Mouse (Mus musculus): ENCODE data around the gene Tspan6. TPM values are rescaled to one million over a fixed set of nuclear protein-coding genes. Genes with fewer than 3 reads are reported as not detected.

Tspan6 gene
- polyA plus RNA-seq (2016; fragmentation: Nextera tagmentation; extraction: Ambion mirVana) = 197 and 209 TPM in 2 replicates

DNA sequence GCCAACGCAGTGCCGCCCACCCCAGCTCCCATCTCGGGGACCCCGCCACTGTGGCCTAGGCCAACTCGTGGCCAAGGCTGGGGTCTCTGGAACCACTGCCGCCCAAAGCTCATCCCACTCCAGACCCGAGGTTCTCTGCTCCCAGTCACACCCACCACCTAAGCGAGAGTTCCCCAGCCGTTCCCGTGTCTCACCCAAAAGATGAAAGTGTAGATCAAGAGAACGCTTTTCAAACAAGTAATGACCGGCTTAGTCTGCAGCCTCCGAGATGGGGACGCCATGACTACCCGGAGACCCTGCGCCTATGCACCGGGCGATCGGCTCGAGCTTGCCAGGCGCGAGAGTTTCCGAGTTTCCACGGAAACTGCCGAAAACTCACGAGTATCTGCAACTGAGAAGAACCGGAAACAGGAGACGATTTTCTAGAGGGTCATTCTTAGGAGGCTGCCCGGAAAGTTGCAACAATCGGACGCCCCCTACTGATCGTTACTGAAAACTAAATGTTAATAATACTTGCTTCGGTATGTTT lies at the start of gene Tspan6:
Gene Tspan6, minus strand, starts transcription at position 416 of the 529 bp plus-strand sequence.
- Histone ChIP-seq H3K27ac (peak within 1 kb of the TSS; percentile 91), H3K9me3 (no peaks in the 10 kb centered on the region), H3K4me1 (replicated peaks) (peaks cover 4% of the 10 kb centered on the region; the same call in 1 of the 2 replicates), H3K27me3 (ENCODE audit: insufficient read depth, poor library complexity, severe bottlenecking) (peaks cover 4% of the 10 kb centered on the region; the same call in 1 of the 2 replicates), H3K36me3 (peaks cover 25% of the 10 kb centered on the region), H3K4me3 (peak within 1 kb of the TSS; percentile 65)
- 27% methylated on average over 33 of the region's 33 CpGs for WGBS
- DNase-seq (ENCODE audit: low spot score) = peak; percentile 86

DNA sequence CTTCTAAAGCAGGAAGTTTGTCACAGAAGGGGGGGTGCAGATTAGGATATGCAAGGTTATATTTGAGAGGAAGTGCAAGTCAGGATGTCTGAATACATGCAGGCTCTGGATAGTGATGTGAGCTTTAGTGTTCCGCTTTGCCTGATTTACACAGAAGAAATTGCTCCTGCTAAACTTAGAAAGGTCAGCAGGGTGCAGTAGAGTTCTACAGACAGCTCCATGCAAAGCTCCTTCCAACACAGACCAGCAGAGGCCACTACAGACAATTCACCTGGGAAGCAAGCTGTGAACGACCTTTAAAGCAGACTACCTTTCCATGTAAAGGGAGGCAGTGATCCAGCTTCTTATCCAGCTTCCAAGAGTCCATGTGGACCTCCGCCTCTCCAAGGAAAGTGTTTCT lies 49.2 kb upstream of the Tspan6 start:
- DNase-seq (ENCODE audit: low spot score) = peak; percentile 24
- H3K27ac ChIP-seq = no peak overlapping the region

DNA sequence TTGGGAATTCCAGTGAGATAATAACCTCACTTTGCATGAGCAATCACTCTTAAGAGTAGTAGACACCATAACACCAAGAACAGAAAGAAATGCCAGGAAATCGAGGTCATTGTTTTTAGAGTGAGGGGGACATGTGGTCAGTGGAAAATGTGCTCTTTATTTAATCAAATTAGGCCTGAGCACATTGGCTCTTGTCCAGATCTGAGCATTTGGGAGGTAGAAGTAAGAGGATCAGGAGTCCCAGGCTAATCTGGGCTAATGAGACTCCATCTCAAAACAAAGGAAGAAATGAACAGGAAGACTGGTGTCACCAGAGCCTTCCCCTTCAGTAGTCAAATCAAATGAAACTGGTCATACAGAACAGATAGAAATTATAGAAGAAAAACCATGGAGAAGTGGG lies 41.3 kb upstream of the Tspan6 start:
- no peak for DNase-seq (ENCODE audit: low spot score)
- 76% methylated on average over 1 of the region's 1 CpGs for WGBS
- H3K9me3 ChIP-seq = no peaks in the 10 kb centered on the region
- no peak overlapping the region for H3K27ac ChIP-seq
- H3K36me3 ChIP-seq = no peaks in the 10 kb centered on the region
- peaks cover 22% of the 10 kb centered on the region for H3K27me3 ChIP-seq (ENCODE audit: insufficient read depth, poor library complexity, severe bottlenecking)
- H3K4me1 ChIP-seq (replicated peaks) = no peaks in the 10 kb centered on the region
- no peak overlapping the region for H3K4me3 ChIP-seq

More for the DNA sequence above, 49.2 kb upstream of the Tspan6 start:
- Histone ChIP-seq H3K36me3 (no peaks in the 10 kb centered on the region), H3K4me1 (replicated peaks) (no peaks in the 10 kb centered on the region), H3K4me3 (no peak overlapping the region), H3K9me3 (no peaks in the 10 kb centered on the region), H3K27me3 (ENCODE audit: insufficient read depth, poor library complexity, severe bottlenecking) (peaks cover 19% of the 10 kb centered on the region)
- WGBS = 37% methylated on average over 3 of the region's 3 CpGs

DNA sequence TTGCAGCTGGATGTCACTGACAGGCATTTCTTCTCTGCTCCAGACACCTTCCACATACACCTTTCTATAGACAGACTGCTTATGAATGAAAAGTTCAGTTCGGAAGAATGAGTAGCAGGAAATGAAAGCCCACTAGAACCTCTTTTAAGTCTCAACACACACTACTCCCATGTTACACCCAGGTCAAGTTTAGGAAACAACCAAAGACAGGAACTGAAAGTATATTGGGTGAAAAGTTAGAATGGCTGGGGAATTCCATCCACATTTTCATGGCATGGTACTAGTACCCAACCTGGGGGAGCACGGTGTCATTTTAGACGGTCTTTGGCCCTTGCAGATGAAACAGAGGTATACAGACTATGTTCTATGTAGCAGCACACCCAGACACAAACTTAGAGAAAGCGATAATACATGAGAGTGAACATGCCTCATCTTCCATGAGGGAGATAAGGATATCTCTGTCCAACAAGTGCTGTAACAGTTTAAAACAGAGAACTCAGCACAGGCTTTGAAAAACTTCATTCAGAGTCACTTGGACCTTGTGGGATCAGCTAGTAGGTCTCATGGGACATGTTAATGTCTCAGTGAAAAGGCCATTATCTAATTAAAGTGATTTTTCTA lies 38.5 kb upstream of the Tspan6 start:
- H3K27ac ChIP-seq = no peak overlapping the region
- H3K4me3 ChIP-seq = no peak overlapping the region
- 90% methylated on average over 4 of the region's 4 CpGs for WGBS
- no peaks in the 10 kb centered on the region for H3K4me1 ChIP-seq (replicated peaks)
- H3K27me3 ChIP-seq (ENCODE audit: insufficient read depth, poor library complexity, severe bottlenecking) = peaks cover 16% of the 10 kb centered on the region; the same call in 1 of the 2 replicates
- H3K36me3 ChIP-seq = no peaks in the 10 kb centered on the region
- DNase-seq (ENCODE audit: low spot score) = no peak
- H3K9me3 ChIP-seq = no peaks in the 10 kb centered on the region

DNA sequence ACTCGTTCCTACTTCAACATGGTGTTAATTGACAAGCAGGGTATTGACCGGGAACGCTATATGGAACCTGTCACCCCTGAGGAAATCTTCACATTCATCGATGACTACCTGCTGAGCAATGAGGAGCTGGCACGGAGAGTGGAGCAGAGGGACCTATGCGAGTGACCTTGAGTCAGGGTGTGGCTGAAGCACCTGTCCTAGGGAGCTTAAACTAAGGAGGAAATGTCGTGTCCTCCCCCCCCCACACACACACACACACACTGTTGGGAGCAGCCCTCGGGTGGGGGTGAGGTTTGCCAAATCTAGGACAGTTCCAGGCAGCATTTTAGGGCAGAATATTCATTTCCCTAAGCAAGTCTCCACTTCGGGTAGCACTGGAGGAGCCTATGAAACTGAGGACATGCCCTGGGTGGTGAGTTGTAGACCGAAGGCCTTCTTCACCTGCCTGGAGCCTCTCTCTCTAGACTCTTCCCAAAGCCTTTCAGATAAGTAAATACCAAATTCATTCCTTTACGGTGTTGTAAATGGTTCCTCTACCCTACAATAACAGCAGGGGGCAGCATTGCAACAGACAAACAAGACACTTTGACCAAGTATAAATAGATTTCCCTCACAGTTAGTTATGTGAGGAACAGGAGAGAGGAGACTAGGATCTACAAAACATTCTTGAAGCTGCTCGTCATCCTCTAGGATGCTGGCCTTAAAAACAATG lies 33.2 kb upstream of the Tspan6 start:
- no peak overlapping the region for H3K27ac ChIP-seq
- H3K9me3 ChIP-seq = no peaks in the 10 kb centered on the region
- H3K36me3 ChIP-seq = no peaks in the 10 kb centered on the region
- no peak for DNase-seq (ENCODE audit: low spot score)
- no peaks in the 10 kb centered on the region for H3K4me1 ChIP-seq (replicated peaks)
- no peak overlapping the region for H3K4me3 ChIP-seq
- WGBS = 65% methylated on average over 12 of the region's 12 CpGs
- peaks cover 18% of the 10 kb centered on the region; the same call in 1 of the 2 replicates for H3K27me3 ChIP-seq (ENCODE audit: insufficient read depth, poor library complexity, severe bottlenecking)

DNA sequence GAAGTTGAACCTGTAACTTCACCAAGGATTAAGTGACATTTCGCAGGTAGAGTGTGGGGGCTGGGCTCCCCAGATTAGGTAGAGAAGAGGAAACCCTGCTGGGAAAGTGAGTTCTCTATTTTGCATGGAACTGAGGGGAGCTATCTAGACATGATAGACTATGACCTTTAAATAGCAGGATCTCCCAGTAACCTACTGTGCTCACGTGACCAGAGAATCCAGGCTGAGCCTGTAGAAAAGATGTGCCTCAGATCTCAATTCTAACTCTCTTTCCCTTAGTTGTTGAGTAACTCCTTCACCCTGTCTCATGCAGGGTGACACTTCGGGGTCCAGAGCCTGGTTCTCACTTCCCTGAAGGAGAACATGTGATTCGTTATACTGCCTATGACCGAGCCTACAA lies 28.5 kb upstream of the Tspan6 start:
- Histone ChIP-seq H3K4me1 (replicated peaks) (no peaks in the 10 kb centered on the region), H3K36me3 (no peaks in the 10 kb centered on the region), H3K27ac (no peak overlapping the region), H3K27me3 (ENCODE audit: insufficient read depth, poor library complexity, severe bottlenecking) (peaks cover 8% of the 10 kb centered on the region; the same call in 1 of the 2 replicates), H3K9me3 (no peaks in the 10 kb centered on the region), H3K4me3 (no peak overlapping the region)
- DNase-seq (ENCODE audit: low spot score) = no peak
- 79% methylated on average over 5 of the region's 5 CpGs for WGBS

DNA sequence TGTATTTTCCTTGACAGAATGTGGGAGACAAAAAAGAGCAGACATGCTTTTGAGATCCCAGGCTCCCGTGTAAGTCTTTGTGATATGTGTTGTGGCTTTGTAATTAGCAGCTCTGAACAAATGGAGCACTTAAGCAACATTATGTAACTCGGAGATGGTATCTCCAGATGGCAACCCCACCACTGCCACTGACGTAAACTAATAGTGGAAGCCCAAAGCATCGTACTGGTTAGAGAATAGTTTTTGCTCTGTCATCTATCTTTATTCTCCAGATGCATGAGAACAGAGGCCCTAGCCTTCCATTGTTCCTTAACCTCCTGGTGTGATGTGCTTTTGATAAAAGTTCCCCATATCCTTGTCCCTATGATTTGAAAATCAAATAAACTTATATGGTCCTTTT lies 23.0 kb upstream of the Tspan6 start:
- DNase-seq (ENCODE audit: low spot score) = no peak
- Histone ChIP-seq H3K4me1 (replicated peaks) (no peaks in the 10 kb centered on the region), H3K9me3 (no peaks in the 10 kb centered on the region), H3K27me3 (ENCODE audit: insufficient read depth, poor library complexity, severe bottlenecking) (peaks cover 9% of the 10 kb centered on the region), H3K27ac (no peak overlapping the region), H3K4me3 (no peak overlapping the region), H3K36me3 (no peaks in the 10 kb centered on the region)
- 78% methylated on average over 4 of the region's 4 CpGs for WGBS

DNA sequence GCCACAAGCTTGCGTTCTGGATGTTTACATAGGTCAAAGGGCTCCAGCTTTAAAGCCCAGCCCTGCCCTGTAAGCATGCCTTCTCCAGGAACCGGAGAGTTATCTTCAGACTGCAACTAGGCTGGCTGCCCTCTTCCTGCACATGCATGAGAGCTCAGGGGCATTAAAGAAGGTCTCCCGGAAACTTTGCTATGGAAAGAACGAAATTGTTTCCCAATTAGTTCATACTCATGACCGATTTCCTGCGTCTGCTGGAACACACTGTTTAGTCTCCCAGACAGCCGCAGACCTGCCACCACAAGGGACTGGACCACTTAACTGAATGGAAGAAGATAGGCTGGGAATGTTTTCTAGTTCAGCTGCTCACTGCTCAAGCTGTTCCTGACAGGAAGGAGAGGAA lies 16.0 kb upstream of the Tspan6 start:
- H3K4me1 ChIP-seq (replicated peaks) = no peaks in the 10 kb centered on the region; the same call in 1 of the 2 replicates
- 73% methylated on average over 7 of the region's 7 CpGs for WGBS
- no peak overlapping the region for H3K4me3 ChIP-seq
- no peaks in the 10 kb centered on the region for H3K36me3 ChIP-seq
- H3K27me3 ChIP-seq (ENCODE audit: insufficient read depth, poor library complexity, severe bottlenecking) = peaks cover 49% of the 10 kb centered on the region
- no peak overlapping the region for H3K27ac ChIP-seq
- DNase-seq (ENCODE audit: low spot score) = no peak
- no peaks in the 10 kb centered on the region for H3K9me3 ChIP-seq

DNA sequence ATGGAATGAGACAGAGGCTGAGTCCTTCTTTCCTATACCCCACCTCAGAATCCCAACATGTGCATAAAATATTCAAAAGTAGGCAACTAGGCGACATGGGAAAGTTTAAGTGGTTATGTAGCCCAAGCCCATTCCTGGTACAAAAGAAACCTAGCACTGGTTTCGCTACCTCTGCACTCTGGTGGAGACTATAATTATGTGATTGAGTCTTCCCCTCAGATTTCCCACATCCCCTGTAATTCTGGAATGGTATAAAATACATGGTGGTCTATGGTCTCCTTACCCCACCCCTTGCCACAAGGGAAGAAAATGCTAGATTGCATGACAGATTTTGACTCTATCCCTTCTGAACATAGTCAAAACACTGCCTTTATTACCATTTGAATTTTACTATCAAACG lies 14.8 kb upstream of the Tspan6 start:
- H3K4me3 ChIP-seq = no peak overlapping the region
- DNase-seq (ENCODE audit: low spot score) = no peak
- H3K36me3 ChIP-seq = no peaks in the 10 kb centered on the region
- 91% methylated on average over 3 of the region's 3 CpGs for WGBS
- H3K27ac ChIP-seq = no peak overlapping the region
- no peaks in the 10 kb centered on the region for H3K9me3 ChIP-seq
- no peaks in the 10 kb centered on the region; the same call in 1 of the 2 replicates for H3K4me1 ChIP-seq (replicated peaks)
- H3K27me3 ChIP-seq (ENCODE audit: insufficient read depth, poor library complexity, severe bottlenecking) = peaks cover 47% of the 10 kb centered on the region

DNA sequence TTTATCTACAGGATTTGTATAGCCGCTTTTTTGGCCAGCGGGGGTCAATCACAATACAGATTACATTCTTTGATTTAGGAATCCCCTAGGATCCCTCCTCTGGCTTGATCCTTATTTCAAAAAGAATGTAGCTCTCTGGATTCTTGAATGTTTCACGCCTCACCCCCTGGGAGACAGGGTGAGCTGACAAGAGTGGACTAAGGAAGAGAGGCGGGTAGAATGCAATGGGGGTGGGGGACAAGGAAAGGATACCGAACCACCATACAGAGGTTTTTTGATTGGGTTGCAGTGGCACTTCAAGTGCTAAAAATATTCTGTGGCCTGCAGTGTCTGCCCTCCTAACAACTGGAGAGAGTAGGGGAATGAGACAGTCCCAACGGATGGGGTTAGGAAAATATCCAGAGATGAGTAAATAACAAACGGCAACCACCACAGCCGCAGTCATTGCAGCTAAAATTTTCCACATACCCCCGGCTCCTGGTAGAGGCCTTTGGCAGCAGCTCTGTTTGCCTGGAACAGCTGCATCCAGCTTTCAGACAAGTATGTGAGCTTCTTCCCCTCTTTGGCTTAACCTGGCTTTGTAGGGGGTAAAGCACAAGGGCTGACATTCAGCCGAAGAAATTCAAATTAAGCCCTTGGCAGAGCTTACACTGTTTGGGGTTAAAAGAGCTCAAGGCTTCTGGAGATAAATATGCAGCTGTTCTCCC lies 13.3 kb upstream of the Tspan6 start:
- H3K9me3 ChIP-seq = no peaks in the 10 kb centered on the region
- no peak for DNase-seq (ENCODE audit: low spot score)
- whole genome bisulfite sequencing = 34% methylated on average over 10 of the region's 10 CpGs
- H3K27me3 ChIP-seq (ENCODE audit: insufficient read depth, poor library complexity, severe bottlenecking) = peaks cover 42% of the 10 kb centered on the region
- H3K27ac ChIP-seq = no peak overlapping the region
- no peaks in the 10 kb centered on the region for H3K36me3 ChIP-seq
- no peaks in the 10 kb centered on the region; the same call in 1 of the 2 replicates for H3K4me1 ChIP-seq (replicated peaks)
- H3K4me3 ChIP-seq = no peak overlapping the region

DNA sequence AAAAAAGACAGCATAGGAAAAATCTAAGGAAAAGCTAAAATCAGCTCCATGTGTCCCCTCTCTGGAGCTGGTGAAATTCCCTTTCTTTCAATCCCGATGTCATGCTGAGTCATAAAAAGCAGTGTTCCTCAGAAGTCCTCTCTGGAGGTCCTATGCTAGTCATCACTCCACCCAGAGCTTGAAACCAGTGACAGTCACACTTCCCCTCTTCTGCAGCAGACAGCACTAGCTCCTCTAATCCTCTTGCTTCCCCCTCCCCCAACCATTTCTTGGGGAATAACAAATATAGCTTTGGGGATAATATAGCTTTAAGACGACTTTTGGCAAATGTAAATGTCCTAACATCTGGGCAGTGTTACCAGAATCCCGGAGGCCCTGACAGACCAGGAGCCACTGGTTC lies 10.0 kb upstream of the Tspan6 start, which contains the start of gene Srpx2:
Gene Srpx2, plus strand, starts transcription at position 166 of the 400 bp plus-strand sequence.
- no peak within 1 kb of the TSS for H3K4me3 ChIP-seq
- DNase-seq (ENCODE audit: low spot score) = no peak
- H3K27ac ChIP-seq = no peak within 1 kb of the TSS
- H3K36me3 ChIP-seq = no peaks in the 10 kb centered on the region
- H3K4me1 ChIP-seq (replicated peaks) = no peaks in the 10 kb centered on the region; the same call in 1 of the 2 replicates
- H3K9me3 ChIP-seq = no peaks in the 10 kb centered on the region
- 51% methylated on average over 3 of the region's 3 CpGs for WGBS
- H3K27me3 ChIP-seq (ENCODE audit: insufficient read depth, poor library complexity, severe bottlenecking) = peaks cover 23% of the 10 kb centered on the region

DNA sequence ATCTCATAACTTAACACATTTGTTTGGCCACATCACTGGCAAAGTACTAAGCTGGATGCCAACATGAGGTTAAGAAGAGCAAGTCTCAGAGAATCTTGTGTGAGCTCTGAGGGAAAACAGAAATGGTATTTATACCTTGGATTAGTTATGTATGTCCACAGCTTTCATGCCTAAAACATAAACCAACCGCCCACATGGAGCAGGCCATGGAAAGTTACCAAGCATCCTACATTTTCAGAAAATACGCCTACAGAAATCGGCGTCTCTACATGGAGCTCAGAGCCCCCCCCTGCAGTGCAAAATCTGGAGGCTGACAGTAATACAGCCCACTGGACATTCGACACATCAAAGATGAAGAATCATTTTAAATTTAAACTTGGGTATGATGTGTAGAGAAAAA lies 10.1 kb downstream of the Tspan6 start:
- no peaks in the 10 kb centered on the region for H3K27me3 ChIP-seq (ENCODE audit: insufficient read depth, poor library complexity, severe bottlenecking)
- H3K9me3 ChIP-seq = no peaks in the 10 kb centered on the region
- 90% methylated on average over 5 of the region's 5 CpGs for WGBS
- no peak for DNase-seq (ENCODE audit: low spot score)
- H3K27ac ChIP-seq = no peak overlapping the region
- H3K36me3 ChIP-seq = peaks cover 34% of the 10 kb centered on the region
- H3K4me3 ChIP-seq = no peak overlapping the region
- H3K4me1 ChIP-seq (replicated peaks) = no peaks in the 10 kb centered on the region
